Comparison of ENCODE assay signal across 49 mouse cellular contexts in the genomic region with DNA sequence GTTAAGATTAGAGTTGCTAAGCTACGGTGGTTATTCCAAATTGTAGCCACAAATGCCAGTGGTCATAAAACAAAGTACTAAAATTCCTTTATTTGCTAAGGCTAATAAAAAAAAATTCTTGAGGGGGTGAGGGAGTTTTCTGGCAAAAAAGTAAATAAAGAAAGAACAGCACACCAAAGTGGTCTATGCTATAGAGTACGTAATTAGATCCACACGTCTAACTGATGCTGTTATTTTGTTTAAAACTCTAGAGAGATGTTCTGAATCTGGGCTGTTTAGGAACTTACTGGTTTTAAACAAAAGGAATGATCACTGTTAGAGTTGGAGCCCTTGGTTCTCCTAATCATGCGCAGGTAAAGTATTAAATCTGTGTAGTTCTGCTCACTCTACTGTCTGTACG. TPM values are rescaled to one million over a fixed set of nuclear protein-coding genes. Genes with fewer than 3 reads are reported as not detected.
"Had no signal": no experiment of that assay in that cellular context is flagged by ENCODE, and none has a peak within 500 bp of the region (broad histone marks: within the 10 kb centered on the region; RNA-seq: fewer than 3 reads in every experiment).

No protein-coding gene starts in this region.

- H3K27me3 ChIP-seq: heart, embryonic 12.5 days; heart, embryonic 13.5 days; heart, embryonic 15.5 days; hindbrain, embryonic 12.5 days; hindbrain, embryonic 13.5 days; hindbrain, embryonic 15.5 days; intestine, embryonic 15.5 days; kidney, embryonic 15.5 days had no signal

- H3K4me1 ChIP-seq: heart, embryonic 10.5 days; heart, embryonic 12.5 days; heart, embryonic 13.5 days; heart, embryonic 15.5 days; hindbrain, embryonic 10.5 days; hindbrain, embryonic 13.5 days; intestine, embryonic 15.5 days; kidney, embryonic 15.5 days had no signal

- H3K27ac ChIP-seq: heart, embryonic 10.5 days; heart, embryonic 13.5 days; heart, embryonic 15.5 days; hindbrain, embryonic 10.5 days; hindbrain, embryonic 12.5 days; hindbrain, embryonic 13.5 days; hindbrain, embryonic 14.5 days; hindbrain, embryonic 15.5 days; hindbrain, postnatal 0 days; intestine, embryonic 15.5 days; kidney, embryonic 15.5 days; kidney, postnatal 0 days; layer of hippocampus, adult 2 months had no signal

- H3K36me3 ChIP-seq: heart, embryonic 10.5 days; heart, embryonic 12.5 days; heart, embryonic 13.5 days; heart, embryonic 15.5 days; hindbrain, embryonic 10.5 days; hindbrain, embryonic 12.5 days; hindbrain, embryonic 13.5 days; hindbrain, embryonic 15.5 days; intestine, embryonic 15.5 days; kidney, embryonic 15.5 days had no signal

- H3K9ac ChIP-seq: heart, embryonic 12.5 days; heart, embryonic 13.5 days; heart, embryonic 15.5 days; hindbrain, embryonic 12.5 days; hindbrain, embryonic 13.5 days; hindbrain, embryonic 14.5 days; hindbrain, embryonic 15.5 days; intestine, embryonic 15.5 days; kidney, embryonic 15.5 days had no signal

- H3K4me2 ChIP-seq: heart, embryonic 11.5 days; heart, embryonic 12.5 days; heart, embryonic 13.5 days; heart, embryonic 15.5 days; hindbrain, embryonic 12.5 days; hindbrain, embryonic 13.5 days; hindbrain, embryonic 14.5 days; hindbrain, embryonic 15.5 days; intestine, embryonic 15.5 days; kidney, embryonic 15.5 days had no signal

- H3K9me3 ChIP-seq: heart, embryonic 10.5 days; heart, embryonic 12.5 days; heart, embryonic 13.5 days; heart, embryonic 15.5 days; hindbrain, embryonic 10.5 days; hindbrain, embryonic 12.5 days; hindbrain, embryonic 13.5 days; hindbrain, embryonic 15.5 days; intestine, embryonic 15.5 days; kidney, embryonic 15.5 days had no signal

- ATAC-seq: hindbrain, embryonic 16.5 days; hindbrain, postnatal 0 days; inflammation-experienced regulatory T-cells, adult 6 months; intestine, embryonic 15.5 days; intestine, embryonic 16.5 days; intestine, postnatal 0 days had no signal

- DNase-seq: heart, postnatal 10 days; heart, postnatal 14 days; heart, postnatal 36 days; heart, postnatal 4 days; kidney, adult 11 months; kidney, adult 18-20 months; kidney, adult 2 months; kidney, adult 8-10 months; kidney, adult 9 months; kidney, postnatal 10 days; kidney, postnatal 14 days; kidney, postnatal 25 days; kidney, postnatal 36 days; kidney, postnatal 4 days; layer of hippocampus, adult 9-11 months; layer of hippocampus, postnatal 36 days had no signal

- H3K4me3 ChIP-seq: heart, embryonic 10.5 days; heart, embryonic 12.5 days; heart, embryonic 13.5 days; heart, embryonic 15.5 days; hindbrain, embryonic 10.5 days; hindbrain, embryonic 12.5 days; hindbrain, embryonic 13.5 days; hindbrain, embryonic 15.5 days; intestine, embryonic 15.5 days; kidney, embryonic 15.5 days; layer of hippocampus, adult 2 months had no signal

RNA-seq across cellular contexts. Expression of gene Gm765, which starts 50.5 kb away (rescaled TPM):
- total RNA-seq: heart, postnatal 10 days; heart, postnatal 14 days; heart, postnatal 25 days; heart, postnatal 36 days; heart, postnatal 4 days; hematopoietic stem cell, adult 5-6 weeks; hindbrain, postnatal 0 days; layer of hippocampus, adult 2 months; layer of hippocampus, adult 8-10 months; layer of hippocampus, postnatal 10 days; layer of hippocampus, postnatal 14 days; layer of hippocampus, postnatal 25 days; layer of hippocampus, postnatal 36 days had no signal
- polyA plus RNA-seq: heart, embryonic 10.5 days; heart, embryonic 11.5 days; heart, embryonic 12.5 days; heart, embryonic 13.5 days; heart, embryonic 14.5 days; heart, embryonic 15.5 days; heart, embryonic 16.5 days; heart, postnatal 0 days; hindbrain, embryonic 10.5 days; hindbrain, embryonic 11.5 days; hindbrain, embryonic 12.5 days; hindbrain, embryonic 13.5 days; hindbrain, embryonic 14.5 days; intestine, embryonic 14.5 days; intestine, embryonic 15.5 days; intestine, embryonic 16.5 days; intestine, postnatal 0 days; kidney, adult 2 months; kidney, embryonic 14.5 days; kidney, embryonic 15.5 days; kidney, embryonic 16.5 days; kidney, postnatal 0 days; large intestine, adult 2 months had no signal
